Mouse (Mus musculus) limb, embryonic 11.5 days (tissue): ENCODE results near the gene Fpgs. TPM values are rescaled to one million over a fixed set of nuclear protein-coding genes. Genes with fewer than 3 reads are reported as not detected.

ENCODE experiments used
- ATAC-seq: fragments of 200-750 bp; cut with Nextera tagmentation; 2 replicates; pipeline ENCODE4 v1.8.0; 2017; ENCODE audit warnings: low read depth; ENCODE audit not compliant: insufficient number of reproducible peaks, low FRiP score, low TSS enrichment
- DNase-seq: peaks from one replicate; pipeline ENCODE4 v3.0.0-alpha.2; 2015; ENCODE audit warnings: low spot score
- H3K27ac ChIP-seq: fragments of 300-500 bp; sonication (generic); replicated peaks from 2 replicates; pipeline ENCODE4 v1.5.1; 2014; ENCODE audit warnings: low read depth, mild to moderate bottlenecking, low read length
- H3K27me3 ChIP-seq: fragments of 300-500 bp; sonication (generic); 2 replicates; pipeline ENCODE4 v1.6.1; 2014; ENCODE audit warnings: mild to moderate bottlenecking, low read length, mixed read lengths; ENCODE audit not compliant: control insufficient read depth, insufficient read depth
- H3K36me3 ChIP-seq: fragments of 300-500 bp; sonication (generic); 2 replicates; pipeline ENCODE4 v1.6.1; 2014; ENCODE audit warnings: mild to moderate bottlenecking, low read length, moderate library complexity, mixed read lengths; ENCODE audit not compliant: control insufficient read depth, insufficient read depth
- H3K4me1 ChIP-seq: fragments of 300-500 bp; sonication (generic); 2 replicates; pipeline ENCODE4 v1.6.1; 2014; ENCODE audit warnings: low read length, mixed read lengths; ENCODE audit not compliant: control insufficient read depth, insufficient read depth
- H3K4me2 ChIP-seq: fragments of 300-500 bp; sonication (generic); 2 replicates; pipeline ENCODE4 v1.6.1; 2014; ENCODE audit warnings: low read depth, mild to moderate bottlenecking, moderate library complexity; ENCODE audit not compliant: severe bottlenecking
- H3K4me3 ChIP-seq: fragments of 300-500 bp; sonication (generic); 2 replicates; pipeline ENCODE4 v1.5.1; 2014; ENCODE audit warnings: low read depth, low read length
- H3K9ac ChIP-seq: fragments of 300-500 bp; sonication (generic); 2 replicates; pipeline ENCODE4 v1.6.1; 2014; ENCODE audit warnings: mild to moderate bottlenecking, low read length
- H3K9me3 ChIP-seq: fragments of 300-500 bp; sonication (generic); 2 replicates; pipeline ENCODE4 v1.6.1; 2016; ENCODE audit warnings: low read length; ENCODE audit not compliant: control insufficient read depth
- WGBS: fragments of 180-500 bp; shearing (Covaris S2); extraction: QIAGEN DNeasy Blood & Tissue Kit; methylation state at CpG from one replicate; pipeline ENCODE4 v1.1.7; 2014; 5-methylcytosine and 5-hydroxymethylcytosine counted together
- polyA plus RNA-seq: library from polyadenylated mRNA; unstranded; fragments of >200 nt; fragmentation: Nextera tagmentation; extraction: Ambion mirVana; gene quantifications from 2 replicates; pipeline ENCODE4 v1.2.1, GENCODE M21; 2014

Gene Fpgs
- polyA plus RNA-seq, result 22.1 and 23.2 TPM in 2 replicates

DNA sequence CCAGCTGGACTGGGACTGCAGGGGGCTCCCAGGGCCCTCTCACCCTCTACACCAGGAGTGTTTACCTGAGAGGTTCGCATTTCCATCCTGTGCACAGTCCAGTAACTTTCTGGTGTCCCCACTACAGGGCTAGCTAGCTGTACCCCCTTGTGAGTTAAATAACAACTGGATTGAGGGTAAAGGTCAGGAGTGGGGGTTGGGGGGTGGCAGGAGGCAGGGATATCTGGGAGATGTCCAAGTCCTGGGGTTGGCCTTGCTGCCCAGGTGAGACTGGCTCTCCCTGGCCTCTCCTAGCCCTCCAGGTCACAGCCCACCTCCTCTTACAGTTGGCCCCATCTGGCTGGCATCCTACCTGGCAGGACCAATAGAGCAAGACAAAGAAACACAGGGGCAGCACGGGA is at the start of gene Fpgs:
TSS of gene Fpgs (minus strand) at position 125 of the 401 bp plus-strand sequence.
- no peak within 1 kb of the TSS for H3K27ac ChIP-seq

DNA sequence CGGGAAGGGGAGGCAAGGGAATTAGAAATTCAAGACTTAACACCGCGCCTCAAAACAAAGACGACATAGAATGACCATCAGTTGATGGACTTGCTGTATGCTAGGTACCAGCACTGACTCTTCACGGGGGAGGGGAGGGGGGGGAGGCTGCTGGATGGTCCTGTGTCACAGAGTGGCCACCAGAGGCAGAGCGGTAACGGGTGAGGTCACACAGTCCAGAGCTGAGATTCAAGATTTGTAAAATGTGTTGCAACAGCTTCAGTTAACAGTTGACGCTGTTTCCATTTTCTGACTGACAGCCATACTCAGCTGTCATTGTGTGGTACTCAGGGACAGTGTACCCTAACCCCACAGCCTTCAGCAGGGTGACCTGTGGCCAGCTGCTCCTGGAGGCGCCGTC is 48.2 kb upstream of the Fpgs start:
- Histone ChIP-seq H3K9me3 (no peaks in the 10 kb centered on the region), H3K36me3 (no peaks in the 10 kb centered on the region), H3K4me2 (peak overlapping the region; percentile 53; the same call in 1 of the 2 replicates), H3K27ac (no peak overlapping the region), H3K4me3 (no peak overlapping the region), H3K4me1 (peaks cover 8% of the 10 kb centered on the region), H3K9ac (no peak overlapping the region), H3K27me3 (no peaks in the 10 kb centered on the region)
- 70% methylated on average over 10 of the region's 10 CpGs for WGBS
- ATAC-seq (no peak), DNase-seq (no peak)

More for the DNA sequence above, at the start of gene Fpgs:
- H3K4me3 ChIP-seq, result no peak within 1 kb of the TSS
- H3K27me3 ChIP-seq, result no peaks in the 10 kb centered on the region
- H3K9ac ChIP-seq, result no peak within 1 kb of the TSS
- WGBS, result 77% methylated on average over 2 of the region's 2 CpGs
- no peaks in the 10 kb centered on the region for H3K9me3 ChIP-seq
- peaks cover 31% of the 10 kb centered on the region for H3K36me3 ChIP-seq
- H3K4me2 ChIP-seq, result no peak within 1 kb of the TSS
- no peak for ATAC-seq
- no peaks in the 10 kb centered on the region for H3K4me1 ChIP-seq
- DNase-seq, result no peak

DNA sequence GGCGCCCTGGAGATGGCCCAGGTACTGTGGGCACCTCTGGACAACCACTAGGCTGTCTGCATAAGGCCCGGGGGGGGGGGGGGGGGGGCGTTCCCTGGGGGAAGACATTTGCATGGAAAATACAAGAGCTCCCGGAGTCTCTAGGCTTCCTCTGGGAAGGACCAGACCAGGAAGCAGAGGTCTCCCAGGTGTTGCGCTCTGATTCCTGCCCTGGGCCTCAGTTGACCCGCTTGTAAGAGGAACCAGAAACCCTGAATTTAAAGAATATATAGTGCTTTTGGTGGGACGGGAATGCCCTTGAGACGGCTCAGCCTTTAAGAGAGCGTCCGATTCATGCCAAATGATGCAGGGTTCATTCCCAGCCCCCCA is 47.7 kb upstream of the Fpgs start:
- no peaks in the 10 kb centered on the region for H3K9me3 ChIP-seq
- DNase-seq, result no peak
- peak overlapping the region; percentile 30; the same call in 1 of the 2 replicates for H3K27ac ChIP-seq
- H3K36me3 ChIP-seq, result no peaks in the 10 kb centered on the region
- WGBS, result 18% methylated on average over 9 of the region's 10 CpGs
- peaks cover 8% of the 10 kb centered on the region for H3K4me1 ChIP-seq
- peak overlapping the region; percentile 53 for H3K4me2 ChIP-seq
- peak overlapping the region; percentile 33 for H3K4me3 ChIP-seq
- H3K9ac ChIP-seq, result peak overlapping the region; percentile 8; the same call in 1 of the 2 replicates
- H3K27me3 ChIP-seq, result no peaks in the 10 kb centered on the region
- no peak for ATAC-seq

DNA sequence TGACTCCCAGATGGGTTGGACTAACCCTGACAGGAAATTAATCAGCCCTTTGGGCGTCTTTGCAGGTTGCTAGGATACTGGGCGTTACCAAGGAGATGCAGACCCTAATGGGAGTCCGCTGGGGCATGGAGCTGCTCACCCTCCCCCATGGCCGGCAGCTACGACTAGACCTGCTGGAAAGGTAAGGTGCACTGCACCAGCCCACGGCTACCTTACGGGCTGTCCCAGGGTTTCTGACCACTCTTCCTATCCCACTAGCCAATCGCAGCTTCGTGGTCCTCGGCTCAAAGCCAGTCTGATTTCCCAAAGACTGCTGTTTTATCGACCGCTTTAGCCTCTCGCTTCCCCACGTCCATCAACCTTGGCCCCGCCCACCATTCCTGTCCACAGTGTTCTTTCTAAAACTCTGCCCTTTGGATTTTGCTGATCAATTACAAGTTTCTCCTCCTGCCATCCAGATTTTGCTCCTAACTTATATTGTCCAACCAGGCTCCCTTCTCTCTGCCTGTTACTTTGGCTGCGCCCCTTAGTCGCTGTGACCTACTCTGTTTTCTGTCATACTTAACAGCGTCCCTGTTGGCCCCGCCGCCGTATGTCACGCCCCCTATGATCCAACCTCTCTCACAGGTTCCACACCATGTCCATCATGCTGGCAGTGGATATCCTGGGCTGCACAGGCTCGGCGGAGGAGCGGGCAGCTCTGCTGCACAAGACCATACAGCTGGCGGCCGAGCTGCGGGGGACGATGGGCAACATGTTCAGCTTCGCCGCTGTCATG is 47.1 kb upstream of the Fpgs start:
- peaks cover 8% of the 10 kb centered on the region for H3K4me1 ChIP-seq
- peak; percentile 85 for ATAC-seq
- H3K9ac ChIP-seq, result peak overlapping the region; percentile 8; the same call in 1 of the 2 replicates
- no peaks in the 10 kb centered on the region; the same call in 1 of the 2 replicates for H3K36me3 ChIP-seq
- H3K4me2 ChIP-seq, result peak overlapping the region; percentile 53
- DNase-seq, result peak; percentile 86
- no peaks in the 10 kb centered on the region for H3K9me3 ChIP-seq
- H3K4me3 ChIP-seq, result peak overlapping the region; percentile 33
- 3% methylated on average over 31 of the region's 31 CpGs for WGBS
- H3K27me3 ChIP-seq, result no peaks in the 10 kb centered on the region
- peak overlapping the region; percentile 30; the same call in 1 of the 2 replicates for H3K27ac ChIP-seq

DNA sequence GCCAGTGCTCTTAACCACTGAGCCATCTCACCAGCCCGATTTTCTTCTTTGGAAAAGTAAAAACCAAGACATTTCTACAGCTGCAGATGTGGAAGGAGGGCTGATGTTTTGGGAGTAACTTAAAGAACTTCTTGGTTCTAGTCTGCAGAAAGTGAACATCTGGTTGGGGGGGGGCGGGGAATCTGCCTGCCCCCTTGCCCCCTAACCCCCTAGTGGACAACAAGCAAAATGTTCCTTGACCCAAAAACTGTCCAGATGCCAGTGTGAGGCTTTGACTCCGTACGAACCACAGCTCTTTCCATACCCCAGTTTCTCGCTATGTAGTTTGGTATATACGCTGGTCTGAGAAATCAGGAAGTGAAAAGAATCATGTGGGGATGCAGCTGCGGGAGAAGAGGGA is 46.3 kb upstream of the Fpgs start:
- WGBS, result 77% methylated on average over 7 of the region's 7 CpGs
- no peak overlapping the region for H3K4me3 ChIP-seq

DNA sequence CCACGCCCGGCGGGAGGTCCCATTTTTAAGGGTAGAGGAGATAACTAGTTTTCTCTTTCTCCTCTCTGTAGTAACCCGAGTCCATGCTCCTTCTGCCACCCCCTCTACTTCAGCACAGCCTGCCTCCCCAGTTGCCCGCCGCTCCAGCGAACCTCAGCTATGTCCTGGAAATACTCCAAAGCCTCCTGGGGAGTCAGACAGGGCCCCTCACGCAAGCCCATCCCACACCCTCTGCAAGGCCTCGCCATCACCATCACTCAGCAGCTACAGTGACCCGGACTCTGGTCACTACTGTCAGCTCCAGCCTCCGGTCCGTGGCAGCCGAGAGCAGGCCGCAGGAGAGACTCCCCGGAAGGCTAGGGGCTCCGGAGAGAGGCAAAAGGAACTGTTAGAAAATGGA is 45.1 kb upstream of the Fpgs start:
- Histone ChIP-seq H3K9me3 (no peaks in the 10 kb centered on the region), H3K27ac (no peak overlapping the region), H3K4me3 (no peak overlapping the region), H3K9ac (no peak overlapping the region), H3K27me3 (no peaks in the 10 kb centered on the region), H3K36me3 (no peaks in the 10 kb centered on the region; the same call in 1 of the 2 replicates), H3K4me2 (no peak overlapping the region), H3K4me1 (peaks cover 8% of the 10 kb centered on the region)
- DNase-seq (no peak), ATAC-seq (no peak)
- 90% methylated on average over 16 of the region's 16 CpGs for WGBS

More for the DNA sequence above, 46.3 kb upstream of the Fpgs start:
- Histone ChIP-seq H3K9ac (no peak overlapping the region), H3K36me3 (no peaks in the 10 kb centered on the region; the same call in 1 of the 2 replicates), H3K27ac (no peak overlapping the region), H3K9me3 (no peaks in the 10 kb centered on the region), H3K4me2 (no peak overlapping the region), H3K4me1 (peaks cover 8% of the 10 kb centered on the region), H3K27me3 (no peaks in the 10 kb centered on the region)
- ATAC-seq (no peak), DNase-seq (no peak)

DNA sequence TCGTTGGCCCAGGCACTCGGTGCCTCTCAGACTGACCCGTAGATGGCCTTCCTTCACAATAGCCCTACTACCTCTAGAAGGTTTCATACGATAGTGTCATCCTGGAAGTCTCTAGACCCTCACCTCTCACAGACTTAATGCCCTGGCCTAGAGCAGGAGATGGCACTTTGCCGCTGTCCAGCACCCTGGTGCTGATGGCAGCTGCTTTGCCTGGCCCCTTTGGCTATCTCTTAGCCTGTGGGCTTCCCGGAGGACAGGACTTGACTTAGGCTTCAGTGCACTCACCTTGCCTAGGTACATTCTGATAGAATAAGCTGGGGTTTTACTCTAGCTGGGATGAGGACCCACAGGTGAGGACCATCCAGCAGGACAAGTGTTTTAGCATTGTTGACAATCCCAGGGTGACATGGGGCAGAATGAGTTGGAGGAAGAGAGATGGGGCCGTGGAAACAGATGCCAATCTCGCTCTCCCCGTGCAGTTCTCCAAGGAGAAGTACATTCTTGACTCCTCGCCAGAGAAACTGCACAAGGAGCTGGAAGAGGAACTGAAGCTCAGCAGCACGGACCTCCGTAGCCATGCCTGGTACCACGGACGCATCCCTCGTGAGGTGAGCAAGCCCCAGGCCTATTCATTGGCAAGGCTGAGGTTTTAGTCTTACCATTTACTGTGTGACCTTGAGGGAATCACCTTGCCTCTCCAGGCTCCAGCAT is 40.5 kb upstream of the Fpgs start:
- peaks cover 26% of the 10 kb centered on the region for H3K27me3 ChIP-seq
- 80% methylated on average over 15 of the region's 15 CpGs for WGBS

GRCm38 (mm10) chr2:32742173-32742531 is 38.2 kb upstream of the Fpgs start:
- ATAC-seq (peak; percentile 56), DNase-seq (peak; percentile 67)
- H3K27me3 ChIP-seq, result peaks cover 26% of the 10 kb centered on the region

More for the DNA sequence above, 40.5 kb upstream of the Fpgs start:
- Histone ChIP-seq H3K9ac (no peak overlapping the region), H3K4me3 (no peak overlapping the region), H3K36me3 (no peaks in the 10 kb centered on the region; the same call in 1 of the 2 replicates), H3K9me3 (no peaks in the 10 kb centered on the region), H3K4me1 (peaks cover 15% of the 10 kb centered on the region), H3K27ac (no peak overlapping the region), H3K4me2 (no peak overlapping the region)
- ATAC-seq (no peak), DNase-seq (no peak)

More at GRCm38 (mm10) chr2:32742173-32742531, 38.2 kb upstream of the Fpgs start:
- Histone ChIP-seq H3K36me3 (no peaks in the 10 kb centered on the region; the same call in 1 of the 2 replicates), H3K4me1 (peaks cover 15% of the 10 kb centered on the region), H3K4me3 (peak overlapping the region; percentile 45), H3K27ac (no peak overlapping the region), H3K9me3 (no peaks in the 10 kb centered on the region), H3K4me2 (peak overlapping the region; percentile 96), H3K9ac (no peak overlapping the region)
- 1% methylated on average over 18 of the region's 18 CpGs for WGBS
